Mouse (Mus musculus): ENCODE results near the gene Myh3. TPM values are rescaled to one million over a fixed set of nuclear protein-coding genes. Genes with fewer than 3 reads are reported as not detected.

Gene Myh3
- polyA plus RNA-seq, 1 experiment from 2014 or later, result 0.14 TPM

- H3K4me3 ChIP-seq (ENCODE audit: low read depth, low read length), result no peak overlapping the region
- H3K36me3 ChIP-seq (ENCODE audit: control insufficient read depth, insufficient read depth, low read length), result no peaks in the 10 kb centered on the region
- no peak overlapping the region for H3K9ac ChIP-seq (ENCODE audit: low read depth, low read length)
- no peaks in the 10 kb centered on the region for H3K4me1 ChIP-seq (ENCODE audit: control insufficient read depth, insufficient read depth, low read length)
- WGBS, result 49% methylated on average over 4 of the region's 4 CpGs
- H3K9me3 ChIP-seq (replicated peaks; ENCODE audit: control insufficient read depth, low read length, poor library complexity, severe bottlenecking), result no peaks in the 10 kb centered on the region
- no peak for ATAC-seq
- H3K27ac ChIP-seq (ENCODE audit: low read length), result no peak overlapping the region
- no peak overlapping the region for H3K4me2 ChIP-seq (ENCODE audit: low read length)
- H3K27me3 ChIP-seq (ENCODE audit: control insufficient read depth, insufficient read depth, low read depth, low read length), result no peaks in the 10 kb centered on the region
Observed at GRCm38 (mm10) chr11:67119539-67120070, 41.5 kb downstream of the Myh3 start.

DNA sequence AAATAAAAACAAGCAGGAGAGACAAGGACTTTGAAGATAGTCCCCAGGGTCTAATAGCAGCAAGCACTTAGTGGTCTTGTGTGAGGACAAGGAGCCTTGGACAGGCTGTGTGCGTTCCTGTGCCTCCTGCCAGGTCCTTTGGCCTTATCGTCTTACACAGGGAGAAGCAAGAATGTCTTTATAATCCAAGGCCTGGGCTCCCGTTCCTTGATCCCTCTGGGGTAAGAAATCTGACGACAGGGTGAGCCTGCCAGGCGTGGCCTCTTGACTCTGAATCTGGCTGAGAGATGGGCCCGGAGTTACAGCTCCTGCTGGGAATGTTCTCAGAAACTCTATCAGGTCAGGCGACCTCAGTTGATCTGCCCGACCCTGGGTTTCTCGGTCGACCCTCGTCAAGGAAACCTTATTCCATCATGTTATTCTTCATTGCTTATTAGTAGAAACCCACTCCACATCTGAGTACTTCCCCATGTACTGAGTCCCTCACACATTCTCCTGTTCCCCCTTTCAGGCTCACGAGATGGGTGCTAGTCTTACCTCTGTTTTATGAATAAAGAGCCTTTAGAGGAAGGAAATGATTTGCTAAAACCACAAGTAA, 42.7 kb downstream of the Myh3 start:
- Histone ChIP-seq H3K4me1 (ENCODE audit: control insufficient read depth, insufficient read depth, low read length) (peaks cover 2% of the 10 kb centered on the region; the same call in 1 of the 2 replicates), H3K4me2 (ENCODE audit: low read length) (no peak overlapping the region), H3K27me3 (ENCODE audit: control insufficient read depth, insufficient read depth, low read depth, low read length) (no peaks in the 10 kb centered on the region), H3K36me3 (ENCODE audit: control insufficient read depth, insufficient read depth, low read length) (no peaks in the 10 kb centered on the region), H3K9me3 (replicated peaks; ENCODE audit: control insufficient read depth, low read length, poor library complexity, severe bottlenecking) (no peaks in the 10 kb centered on the region), H3K27ac (ENCODE audit: low read length) (no peak overlapping the region), H3K4me3 (ENCODE audit: low read depth, low read length) (no peak overlapping the region), H3K9ac (ENCODE audit: low read depth, low read length) (no peak overlapping the region)
- WGBS, result 54% methylated on average over 12 of the region's 12 CpGs
- ATAC-seq, result no peak

DNA sequence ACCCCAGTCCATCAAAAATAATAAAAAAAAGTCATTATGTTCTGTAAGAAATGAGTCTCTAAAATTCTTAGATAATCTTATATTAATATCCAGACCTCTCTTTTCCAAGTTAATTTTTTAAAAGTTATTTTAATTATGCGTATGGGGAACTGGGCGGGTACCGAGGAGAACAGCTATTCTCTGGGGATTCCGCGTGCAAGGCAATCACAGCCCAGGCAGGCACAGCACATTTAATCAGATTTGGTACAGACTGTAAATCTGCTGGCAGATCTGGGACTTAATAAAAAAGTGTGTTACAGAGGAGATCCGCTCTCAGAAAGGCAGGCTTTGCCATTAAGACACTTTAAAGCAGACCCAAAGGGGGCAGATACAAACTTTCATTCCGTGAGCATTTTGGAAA, 46.8 kb downstream of the Myh3 start:
- no peak overlapping the region for H3K4me3 ChIP-seq (ENCODE audit: low read depth, low read length)
- H3K4me1 ChIP-seq (ENCODE audit: control insufficient read depth, insufficient read depth, low read length), result peaks cover 2% of the 10 kb centered on the region; the same call in 1 of the 2 replicates
- H3K27me3 ChIP-seq (ENCODE audit: control insufficient read depth, insufficient read depth, low read depth, low read length), result no peaks in the 10 kb centered on the region
- no peaks in the 10 kb centered on the region for H3K36me3 ChIP-seq (ENCODE audit: control insufficient read depth, insufficient read depth, low read length)
- H3K9me3 ChIP-seq (replicated peaks; ENCODE audit: control insufficient read depth, low read length, poor library complexity, severe bottlenecking), result no peaks in the 10 kb centered on the region
- 0 out of 2 replicates have a peak overlapping the region, but pooled peaks have one; percentile 33 for H3K27ac ChIP-seq (ENCODE audit: low read length)
- no peak overlapping the region for H3K4me2 ChIP-seq (ENCODE audit: low read length)
- 55% methylated on average over 7 of the region's 7 CpGs for WGBS
- no peak overlapping the region for H3K9ac ChIP-seq (ENCODE audit: low read depth, low read length)
- ATAC-seq, result no peak

DNA sequence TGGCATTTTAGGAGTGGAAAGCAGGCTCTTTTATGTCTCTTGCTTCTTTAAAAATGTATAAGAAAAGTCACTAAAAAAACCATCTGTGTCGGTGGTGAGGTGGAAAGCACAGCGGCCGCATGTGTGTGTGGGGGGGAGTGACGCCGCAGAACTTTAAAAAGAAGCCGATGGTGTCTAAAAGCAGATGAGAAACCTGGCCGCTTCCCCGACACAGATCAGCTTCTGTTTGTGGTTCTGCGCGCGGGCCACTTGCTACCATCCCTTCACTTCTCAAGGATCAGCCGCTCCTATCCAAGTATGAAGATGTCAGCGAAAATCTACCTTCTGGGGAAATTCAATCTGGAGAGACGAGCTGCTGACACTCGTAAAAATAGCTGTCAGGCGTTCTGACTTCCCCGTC, 47.3 kb downstream of the Myh3 start:
- Histone ChIP-seq H3K4me2 (ENCODE audit: low read length) (no peak overlapping the region), H3K4me3 (ENCODE audit: low read depth, low read length) (no peak overlapping the region), H3K9ac (ENCODE audit: low read depth, low read length) (no peak overlapping the region), H3K27ac (ENCODE audit: low read length) (no peak overlapping the region), H3K4me1 (ENCODE audit: control insufficient read depth, insufficient read depth, low read length) (peaks cover 2% of the 10 kb centered on the region; the same call in 1 of the 2 replicates), H3K36me3 (ENCODE audit: control insufficient read depth, insufficient read depth, low read length) (no peaks in the 10 kb centered on the region), H3K27me3 (ENCODE audit: control insufficient read depth, insufficient read depth, low read depth, low read length) (no peaks in the 10 kb centered on the region), H3K9me3 (replicated peaks; ENCODE audit: control insufficient read depth, low read length, poor library complexity, severe bottlenecking) (no peaks in the 10 kb centered on the region)
- 69% methylated on average over 17 of the region's 17 CpGs for WGBS
- no peak for ATAC-seq

DNA sequence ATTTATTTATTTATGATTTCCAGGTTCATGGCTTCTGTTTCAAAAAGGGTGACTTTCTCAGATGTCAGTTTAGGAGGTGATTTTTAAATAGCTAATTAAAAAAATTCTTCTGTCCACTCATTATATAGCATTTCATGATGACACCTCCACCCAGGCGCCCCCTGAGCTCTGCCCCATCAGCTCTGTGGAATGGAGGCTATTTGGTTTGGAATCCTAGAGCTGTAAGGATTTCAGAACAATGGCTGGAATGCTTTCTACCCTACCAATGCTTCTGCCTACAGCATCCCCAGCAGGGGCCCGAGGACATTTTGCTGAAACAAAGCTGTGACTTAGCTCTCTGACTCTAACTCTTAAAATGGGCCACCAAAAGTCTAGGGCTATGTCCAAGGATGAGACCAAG, 55.4 kb downstream of the Myh3 start:
- Histone ChIP-seq H3K4me1 (ENCODE audit: control insufficient read depth, insufficient read depth, low read length) (no peaks in the 10 kb centered on the region), H3K9me3 (replicated peaks; ENCODE audit: control insufficient read depth, low read length, poor library complexity, severe bottlenecking) (no peaks in the 10 kb centered on the region), H3K27me3 (ENCODE audit: control insufficient read depth, insufficient read depth, low read depth, low read length) (no peaks in the 10 kb centered on the region), H3K36me3 (ENCODE audit: control insufficient read depth, insufficient read depth, low read length) (no peaks in the 10 kb centered on the region), H3K9ac (ENCODE audit: low read depth, low read length) (no peak overlapping the region), H3K4me2 (ENCODE audit: low read length) (no peak overlapping the region), H3K27ac (ENCODE audit: low read length) (no peak overlapping the region), H3K4me3 (ENCODE audit: low read depth, low read length) (no peak overlapping the region)
- no peak for ATAC-seq
- 71% methylated on average over 2 of the region's 2 CpGs for WGBS

GRCm38 (mm10) chr11:67134654-67135053, 56.6 kb downstream of the Myh3 start:
- no peak overlapping the region for H3K27ac ChIP-seq (ENCODE audit: low read length)
- H3K36me3 ChIP-seq (ENCODE audit: control insufficient read depth, insufficient read depth, low read length), result no peaks in the 10 kb centered on the region
- H3K9me3 ChIP-seq (replicated peaks; ENCODE audit: control insufficient read depth, low read length, poor library complexity, severe bottlenecking), result no peaks in the 10 kb centered on the region
- no peak overlapping the region for H3K4me3 ChIP-seq (ENCODE audit: low read depth, low read length)
- H3K27me3 ChIP-seq (ENCODE audit: control insufficient read depth, insufficient read depth, low read depth, low read length), result no peaks in the 10 kb centered on the region
- no peaks in the 10 kb centered on the region for H3K4me1 ChIP-seq (ENCODE audit: control insufficient read depth, insufficient read depth, low read length)
- WGBS, result 61% methylated on average over 6 of the region's 6 CpGs
- H3K4me2 ChIP-seq (ENCODE audit: low read length), result no peak overlapping the region
- 0 out of 2 replicates have a peak, but pooled peaks have one; percentile 39 for ATAC-seq
- no peak overlapping the region for H3K9ac ChIP-seq (ENCODE audit: low read depth, low read length)

DNA sequence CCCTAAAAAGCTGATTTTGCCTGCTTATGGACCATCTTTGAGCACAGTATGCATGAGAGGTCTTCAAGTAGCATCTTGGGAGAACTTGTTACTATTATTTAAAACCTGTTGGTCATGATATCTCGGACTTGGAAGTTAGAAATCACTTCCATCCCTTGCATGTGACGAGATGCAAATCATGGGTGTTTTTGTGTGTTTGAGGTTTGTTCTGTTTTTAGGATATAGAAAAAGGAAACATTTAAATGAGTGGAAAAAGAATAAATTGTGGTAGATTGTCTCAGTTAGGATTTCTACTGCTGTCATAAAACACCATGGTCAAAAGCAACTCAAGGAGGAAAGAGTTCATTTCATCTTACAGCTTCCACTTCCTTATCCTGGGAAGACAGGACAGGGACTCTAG, 57.4 kb downstream of the Myh3 start:
- Histone ChIP-seq H3K9me3 (replicated peaks; ENCODE audit: control insufficient read depth, low read length, poor library complexity, severe bottlenecking) (no peaks in the 10 kb centered on the region), H3K4me1 (ENCODE audit: control insufficient read depth, insufficient read depth, low read length) (no peaks in the 10 kb centered on the region), H3K27ac (ENCODE audit: low read length) (no peak overlapping the region), H3K36me3 (ENCODE audit: control insufficient read depth, insufficient read depth, low read length) (no peaks in the 10 kb centered on the region), H3K9ac (ENCODE audit: low read depth, low read length) (no peak overlapping the region), H3K27me3 (ENCODE audit: control insufficient read depth, insufficient read depth, low read depth, low read length) (no peaks in the 10 kb centered on the region), H3K4me2 (ENCODE audit: low read length) (no peak overlapping the region), H3K4me3 (ENCODE audit: low read depth, low read length) (no peak overlapping the region)
- ATAC-seq, result no peak
- 81% methylated on average over 2 of the region's 2 CpGs for WGBS

DNA sequence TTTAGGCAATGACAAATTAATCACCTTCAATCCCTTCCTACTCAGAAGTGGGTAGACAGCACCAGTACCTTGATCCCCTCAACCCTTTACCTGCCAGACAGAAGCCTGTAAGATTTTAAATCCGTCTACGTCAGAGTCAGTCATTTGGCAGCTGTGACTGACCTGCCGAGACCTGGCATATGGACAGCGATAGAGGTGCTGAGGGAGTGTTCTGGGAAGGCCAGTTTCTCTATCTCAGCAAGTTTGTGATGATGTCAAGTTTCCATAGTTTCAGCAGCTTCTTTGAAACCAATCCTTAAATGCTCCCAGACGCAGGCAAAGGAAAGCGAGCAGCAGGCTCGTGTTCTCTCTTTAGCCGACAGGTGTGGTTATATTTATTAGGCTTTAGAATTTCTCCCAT, 61.5 kb downstream of the Myh3 start:
- 84% methylated on average over 8 of the region's 8 CpGs for WGBS

GRCm38 (mm10) chr11:67140175-67140574, 62.1 kb downstream of the Myh3 start:
- H3K4me2 ChIP-seq (ENCODE audit: low read length), result no peak overlapping the region
- H3K9ac ChIP-seq (ENCODE audit: low read depth, low read length), result no peak overlapping the region
- no peaks in the 10 kb centered on the region for H3K27me3 ChIP-seq (ENCODE audit: control insufficient read depth, insufficient read depth, low read depth, low read length)
- no peaks in the 10 kb centered on the region for H3K9me3 ChIP-seq (replicated peaks; ENCODE audit: control insufficient read depth, low read length, poor library complexity, severe bottlenecking)
- no peaks in the 10 kb centered on the region for H3K36me3 ChIP-seq (ENCODE audit: control insufficient read depth, insufficient read depth, low read length)
- H3K4me1 ChIP-seq (ENCODE audit: control insufficient read depth, insufficient read depth, low read length), result no peaks in the 10 kb centered on the region
- ATAC-seq, result no peak
- no peak overlapping the region for H3K4me3 ChIP-seq (ENCODE audit: low read depth, low read length)
- no peak overlapping the region for H3K27ac ChIP-seq (ENCODE audit: low read length)
- 84% methylated on average over 5 of the region's 5 CpGs for WGBS

More for the DNA sequence above, 61.5 kb downstream of the Myh3 start:
- no peak overlapping the region for H3K27ac ChIP-seq (ENCODE audit: low read length)
- H3K9me3 ChIP-seq (replicated peaks; ENCODE audit: control insufficient read depth, low read length, poor library complexity, severe bottlenecking), result no peaks in the 10 kb centered on the region
- ATAC-seq, result no peak
- H3K27me3 ChIP-seq (ENCODE audit: control insufficient read depth, insufficient read depth, low read depth, low read length), result no peaks in the 10 kb centered on the region
- H3K4me3 ChIP-seq (ENCODE audit: low read depth, low read length), result no peak overlapping the region
- no peak overlapping the region for H3K4me2 ChIP-seq (ENCODE audit: low read length)
- no peak overlapping the region for H3K9ac ChIP-seq (ENCODE audit: low read depth, low read length)
- H3K4me1 ChIP-seq (ENCODE audit: control insufficient read depth, insufficient read depth, low read length), result no peaks in the 10 kb centered on the region
- H3K36me3 ChIP-seq (ENCODE audit: control insufficient read depth, insufficient read depth, low read length), result no peaks in the 10 kb centered on the region
